Mouse (Mus musculus) lung, embryonic 15.5 days (tissue): ENCODE results near the gene Smtn. TPM values are rescaled to one million over a fixed set of nuclear protein-coding genes. Genes with fewer than 3 reads are reported as not detected.
A peak's percentile ranks its signal among the peaks of the same experiment; 100 is the strongest.

Experiments
- ATAC-seq: fragments of 200-750 bp; cut with Nextera tagmentation; 2 replicates; pipeline ENCODE4 v1.8.0; 2017; ENCODE audit warnings: moderate number of reproducible peaks, borderline replicate concordance; ENCODE audit not compliant: low FRiP score, low TSS enrichment; ENCODE audit errors: extremely low read depth
- H3K27ac ChIP-seq: fragments of 300-500 bp; sonication (generic); 2 replicates; pipeline ENCODE4 v1.5.1; 2015; ENCODE audit warnings: moderate library complexity, mild to moderate bottlenecking, inconsistent platforms
- H3K27me3 ChIP-seq: fragments of 300-500 bp; sonication (generic); 2 replicates; pipeline ENCODE4 v1.6.1; 2015; ENCODE audit warnings: inconsistent platforms
- H3K36me3 ChIP-seq: fragments of 300-500 bp; sonication (generic); 2 replicates; pipeline ENCODE4 v1.6.1; 2015; ENCODE audit warnings: inconsistent platforms
- H3K4me1 ChIP-seq: fragments of 300-500 bp; sonication (generic); 2 replicates; pipeline ENCODE4 v1.6.1; 2015; ENCODE audit warnings: inconsistent platforms
- H3K4me2 ChIP-seq: fragments of 300-500 bp; sonication (generic); 2 replicates; pipeline ENCODE4 v1.6.1; 2015; ENCODE audit warnings: inconsistent platforms, mild to moderate bottlenecking, moderate library complexity
- H3K4me3 ChIP-seq: fragments of 300-500 bp; sonication (generic); 2 replicates; pipeline ENCODE4 v1.5.1; 2015; ENCODE audit warnings: mild to moderate bottlenecking, inconsistent platforms
- H3K9ac ChIP-seq: fragments of 300-500 bp; sonication (generic); 2 replicates; pipeline ENCODE4 v1.6.1; 2015; ENCODE audit warnings: inconsistent platforms
- H3K9me3 ChIP-seq: fragments of 300-500 bp; sonication (generic); 2 replicates; pipeline ENCODE4 v1.6.1; 2016; ENCODE audit warnings: inconsistent platforms
- WGBS: fragments of 180-500 bp; shearing (Covaris S2); methylation state at CpG from one replicate; pipeline ENCODE4 v1.1.7; 2015; 5-methylcytosine and 5-hydroxymethylcytosine counted together
- polyA plus RNA-seq: library from polyadenylated mRNA; unstranded; fragments of >200 nt; fragmentation: Nextera tagmentation; extraction: Ambion mirVana; gene quantifications from 2 replicates; pipeline ENCODE4 v1.2.1, GENCODE M21; 2015

The Smtn gene
- polyA plus RNA-seq, 1 experiment from 2014 or later = 107 TPM

- H3K27me3 ChIP-seq = no peaks in the 10 kb centered on the region
- 14% methylated on average over 9 of the region's 9 CpGs for WGBS
- no peaks in the 10 kb centered on the region for H3K9me3 ChIP-seq
- peaks cover 27% of the 10 kb centered on the region for H3K4me1 ChIP-seq
- H3K27ac ChIP-seq = peak overlapping the region; percentile 39
- H3K4me3 ChIP-seq = no peak overlapping the region
- no peak for ATAC-seq
- no peak overlapping the region for H3K9ac ChIP-seq
- H3K36me3 ChIP-seq = no peaks in the 10 kb centered on the region
- no peak overlapping the region for H3K4me2 ChIP-seq
These were observed 5.3 kb upstream of the Smtn start for GRCm38 (mm10) chr11:3545531-3546241.

- WGBS = 96% methylated on average over 5 of the region's 5 CpGs
- Histone ChIP-seq H3K4me3 (no peak overlapping the region), H3K27me3 (no peaks in the 10 kb centered on the region), H3K9ac (no peak overlapping the region), H3K4me1 (peaks cover 31% of the 10 kb centered on the region), H3K4me2 (no peak overlapping the region), H3K9me3 (no peaks in the 10 kb centered on the region), H3K36me3 (no peaks in the 10 kb centered on the region), H3K27ac (no peak overlapping the region)
- ATAC-seq = no peak
These were observed 4.0 kb upstream of the Smtn start for GRCm38 (mm10) chr11:3544409-3544808.

- WGBS = 42% methylated on average over 5 of the region's 5 CpGs
- Histone ChIP-seq H3K4me2 (no peak overlapping the region), H3K9me3 (no peaks in the 10 kb centered on the region), H3K9ac (no peak overlapping the region), H3K27me3 (no peaks in the 10 kb centered on the region), H3K36me3 (no peaks in the 10 kb centered on the region), H3K27ac (peak overlapping the region; percentile 1; the same call in 1 of the 2 replicates), H3K4me3 (no peak overlapping the region), H3K4me1 (peaks cover 37% of the 10 kb centered on the region)
- no peak for ATAC-seq
These were observed 2.6 kb upstream of the Smtn start for GRCm38 (mm10) chr11:3543001-3543400.

- no peaks in the 10 kb centered on the region for H3K27me3 ChIP-seq
- H3K36me3 ChIP-seq = no peaks in the 10 kb centered on the region
- H3K9me3 ChIP-seq = no peaks in the 10 kb centered on the region
- 49% methylated on average over 3 of the region's 3 CpGs for WGBS
- H3K4me3 ChIP-seq = no peak overlapping the region
- peaks cover 47% of the 10 kb centered on the region for H3K4me1 ChIP-seq
- no peak for ATAC-seq
- no peak overlapping the region for H3K9ac ChIP-seq
- H3K4me2 ChIP-seq = no peak overlapping the region
- no peak overlapping the region for H3K27ac ChIP-seq
These were observed 1.5 kb upstream of the Smtn start for GRCm38 (mm10) chr11:3541932-3542331.

GRCm38 (mm10) chr11:3539826-3540196 is 601 bp downstream of the Smtn start:
- no peaks in the 10 kb centered on the region for H3K27me3 ChIP-seq
- H3K9ac ChIP-seq = peak overlapping the region; percentile 34; the same call in 1 of the 2 replicates
- no peaks in the 10 kb centered on the region for H3K36me3 ChIP-seq
- peaks cover 45% of the 10 kb centered on the region for H3K4me1 ChIP-seq
- no peaks in the 10 kb centered on the region for H3K9me3 ChIP-seq
- WGBS = 71% methylated on average over 4 of the region's 4 CpGs
- no peak for ATAC-seq
- H3K4me3 ChIP-seq = peak overlapping the region; percentile 67
- H3K4me2 ChIP-seq = peak overlapping the region; percentile 74
- no peak overlapping the region for H3K27ac ChIP-seq

GRCm38 (mm10) chr11:3539111-3539825 is 1.1 kb downstream of the Smtn start:
- ATAC-seq = peak; percentile 87
- no peaks in the 10 kb centered on the region for H3K9me3 ChIP-seq
- H3K4me1 ChIP-seq = peaks cover 46% of the 10 kb centered on the region
- peak overlapping the region; percentile 67 for H3K4me3 ChIP-seq
- peaks cover 2% of the 10 kb centered on the region; the same call in 1 of the 2 replicates for H3K36me3 ChIP-seq
- WGBS = 4% methylated on average over 33 of the region's 33 CpGs
- H3K4me2 ChIP-seq = peak overlapping the region; percentile 74
- peak overlapping the region; percentile 75 for H3K9ac ChIP-seq
- no peaks in the 10 kb centered on the region for H3K27me3 ChIP-seq
- peak overlapping the region; percentile 64 for H3K27ac ChIP-seq

- Histone ChIP-seq H3K27ac (peak overlapping the region; percentile 64; the same call in 1 of the 2 replicates), H3K9me3 (no peaks in the 10 kb centered on the region), H3K4me1 (peaks cover 46% of the 10 kb centered on the region), H3K36me3 (peaks cover 11% of the 10 kb centered on the region), H3K4me2 (peak overlapping the region; percentile 74), H3K9ac (peak overlapping the region; percentile 75), H3K27me3 (no peaks in the 10 kb centered on the region), H3K4me3 (peak overlapping the region; percentile 67)
- WGBS = 53% methylated on average over 4 of the region's 4 CpGs
- no peak for ATAC-seq
These were observed 2.1 kb downstream of the Smtn start for GRCm38 (mm10) chr11:3538341-3538740.

- no peak for ATAC-seq
- H3K9ac ChIP-seq = peak overlapping the region; percentile 75
- no peak overlapping the region for H3K27ac ChIP-seq
- H3K4me2 ChIP-seq = peak overlapping the region; percentile 74
- WGBS = 78% methylated on average over 3 of the region's 3 CpGs
- H3K4me3 ChIP-seq = peak overlapping the region; percentile 67
- H3K27me3 ChIP-seq = no peaks in the 10 kb centered on the region
- peaks cover 17% of the 10 kb centered on the region for H3K36me3 ChIP-seq
- H3K9me3 ChIP-seq = no peaks in the 10 kb centered on the region
- H3K4me1 ChIP-seq = peaks cover 42% of the 10 kb centered on the region
These were observed 2.7 kb downstream of the Smtn start for GRCm38 (mm10) chr11:3537711-3538110.

GRCm38 (mm10) chr11:3536745-3537333 is 3.6 kb downstream of the Smtn start:
- Histone ChIP-seq H3K4me1 (peaks cover 38% of the 10 kb centered on the region), H3K9ac (peak overlapping the region; percentile 7; the same call in 1 of the 2 replicates), H3K4me3 (peak overlapping the region; percentile 67), H3K36me3 (peaks cover 25% of the 10 kb centered on the region), H3K27me3 (no peaks in the 10 kb centered on the region), H3K9me3 (no peaks in the 10 kb centered on the region), H3K4me2 (peak overlapping the region; percentile 74), H3K27ac (peak overlapping the region; percentile 94)
- ATAC-seq = no peak
- WGBS = 89% methylated on average over 5 of the region's 5 CpGs

- Histone ChIP-seq H3K4me2 (peak overlapping the region; percentile 74), H3K4me3 (peak overlapping the region; percentile 67), H3K4me1 (peaks cover 33% of the 10 kb centered on the region), H3K9me3 (no peaks in the 10 kb centered on the region), H3K27me3 (no peaks in the 10 kb centered on the region), H3K9ac (peak overlapping the region; percentile 53), H3K27ac (peak overlapping the region; percentile 94), H3K36me3 (peaks cover 33% of the 10 kb centered on the region)
- no peak for ATAC-seq
- 30% methylated on average over 5 of the region's 5 CpGs for WGBS
These were observed 4.3 kb downstream of the Smtn start for GRCm38 (mm10) chr11:3536082-3536481.

GRCm38 (mm10) chr11:3535406-3535986 is 4.9 kb downstream of the Smtn start:
- Histone ChIP-seq H3K27ac (peak overlapping the region; percentile 94), H3K4me3 (peak overlapping the region; percentile 67), H3K4me2 (peak overlapping the region; percentile 74), H3K27me3 (no peaks in the 10 kb centered on the region), H3K9ac (peak overlapping the region; percentile 53), H3K36me3 (peaks cover 39% of the 10 kb centered on the region), H3K4me1 (peaks cover 33% of the 10 kb centered on the region), H3K9me3 (no peaks in the 10 kb centered on the region)
- under 1% methylated on average over 36 of the region's 36 CpGs for WGBS
- peak; percentile 86 for ATAC-seq
